Mouse (Mus musculus) c-Kit-positive CD71-negative TER-119-negative erythroid progenitor cells, embryonic 14.5 days (primary cell): ENCODE results near the gene Abcd2.

Source experiments
- DNase-seq: peaks from one replicate; pipeline ENCODE4 v3.0.0-alpha.2; 2013; ENCODE audit warnings: low read depth

Gene Abcd2

GRCm38 (mm10) chr15:91161153-91161552, 30.4 kb downstream of the Abcd2 start:
- no peak for DNase-seq

- DNase-seq: no peak
Observed at GRCm38 (mm10) chr15:91153311-91153710, 38.3 kb downstream of the Abcd2 start.

GRCm38 (mm10) chr15:91152592-91152991, 39.0 kb downstream of the Abcd2 start:
- no peak for DNase-seq

- DNase-seq: no peak
Observed at GRCm38 (mm10) chr15:91124584-91124983, 67.0 kb downstream of the Abcd2 start.

- no peak for DNase-seq
Observed at GRCm38 (mm10) chr15:91112555-91113209, 78.9 kb downstream of the Abcd2 start.

- no peak for DNase-seq
Observed at GRCm38 (mm10) chr15:91108102-91108659, 83.4 kb downstream of the Abcd2 start.

GRCm38 (mm10) chr15:91104934-91105333, 86.7 kb downstream of the Abcd2 start:
- DNase-seq: no peak

GRCm38 (mm10) chr15:91104276-91104675, 87.3 kb downstream of the Abcd2 start:
- no peak for DNase-seq

- DNase-seq: no peak
Observed at GRCm38 (mm10) chr15:91103814-91104213, 87.8 kb downstream of the Abcd2 start.

- DNase-seq: no peak
Observed at GRCm38 (mm10) chr15:91103305-91103704, 88.3 kb downstream of the Abcd2 start.

- no peak for DNase-seq
Observed at GRCm38 (mm10) chr15:91096606-91097005, 95.0 kb downstream of the Abcd2 start.
